In genomic region chr2:54435937-54436735, GRCm38 (mm10) we compare ENCODE assay signal across 8 mouse cellular contexts. TPM values are rescaled to one million over a fixed set of nuclear protein-coding genes. Genes with fewer than 3 reads are reported as not detected.
DNase-seq lines count a peak whose midpoint lies in the region; ATAC-seq lines count a peak whose summit lies in the region.

Galnt13 (plus strand) TSS chr2:54436317.

- no peaks in the 10 kb centered on the region for H3K36me3 ChIP-seq in hindbrain, embryonic 12.5 days
- no peaks in the 10 kb centered on the region for H3K36me3 ChIP-seq in limb, embryonic 10.5 days
- no peaks in the 10 kb centered on the region for H3K36me3 ChIP-seq in midbrain, embryonic 14.5 days (ENCODE audit: control insufficient read depth, insufficient read depth, low read length)

- peak within 1 kb of the TSS; percentile 71 for H3K9ac ChIP-seq in hindbrain, embryonic 12.5 days
- H3K9ac ChIP-seq in midbrain, embryonic 14.5 days (replicated peaks; ENCODE audit: low read length) = peak within 1 kb of the TSS; percentile 69

- no peaks in the 10 kb centered on the region for H3K4me1 ChIP-seq in hindbrain, embryonic 12.5 days
- H3K4me1 ChIP-seq in limb, embryonic 10.5 days = peaks cover 19% of the 10 kb centered on the region
- peaks cover 5% of the 10 kb centered on the region; the same call in 1 of the 2 replicates for H3K4me1 ChIP-seq in midbrain, embryonic 14.5 days (ENCODE audit: control insufficient read depth, insufficient read depth, low read length)

- peak within 1 kb of the TSS; percentile 76 for H3K27ac ChIP-seq in hindbrain, embryonic 12.5 days
- peak within 1 kb of the TSS; percentile 63 for H3K27ac ChIP-seq in limb, embryonic 10.5 days
- H3K27ac ChIP-seq in midbrain, embryonic 14.5 days (replicated peaks; ENCODE audit: low read depth, low read length) = peak within 1 kb of the TSS; percentile 78

- H3K4me2 ChIP-seq in hindbrain, embryonic 12.5 days (replicated peaks) = peak within 1 kb of the TSS; percentile 95
- H3K4me2 ChIP-seq in midbrain, embryonic 14.5 days (ENCODE audit: low read length) = peak within 1 kb of the TSS; percentile 94

- H3K27me3 ChIP-seq in hindbrain, embryonic 12.5 days = peaks cover 21% of the 10 kb centered on the region
- peaks cover 48% of the 10 kb centered on the region for H3K27me3 ChIP-seq in limb, embryonic 10.5 days (ENCODE audit: low read depth, poor library complexity, severe bottlenecking)
- 0 out of 2 replicates have a peak, but pooled peaks cover 4% of the 10 kb centered on the region for H3K27me3 ChIP-seq in midbrain, embryonic 14.5 days (ENCODE audit: control insufficient read depth, insufficient read depth, low read length)

- under 1% methylated on average over 70 of the region's 81 CpGs for WGBS in hindbrain, embryonic 12.5 days
- WGBS in limb, embryonic 10.5 days = under 1% methylated on average over 78 of the region's 81 CpGs
- under 1% methylated on average over 76 of the region's 81 CpGs for WGBS in midbrain, embryonic 14.5 days

- peak within 1 kb of the TSS; percentile 65 for H3K4me3 ChIP-seq in hindbrain, embryonic 12.5 days
- H3K4me3 ChIP-seq in limb, embryonic 10.5 days = peak within 1 kb of the TSS; percentile 65
- peak within 1 kb of the TSS; percentile 71 for H3K4me3 ChIP-seq in midbrain, embryonic 14.5 days (replicated peaks; ENCODE audit: low read depth, low read length)

- ATAC-seq in hindbrain, embryonic 12.5 days (ENCODE audit: low FRiP score) = peak; percentile 94
- ATAC-seq in midbrain, embryonic 14.5 days (ENCODE audit: low FRiP score, low TSS enrichment) = peak; percentile 91
- ATAC-seq in erythroblast, adult 5-6 weeks (replicated peaks; ENCODE audit: low FRiP score, poor library complexity, severe bottlenecking) = no peak

- peak; percentile 16 for DNase-seq in thymus, postnatal 4 days
- no peak for DNase-seq in thymus, postnatal 0 days (ENCODE audit: low spot score)
- peak; percentile 85 for DNase-seq in embryo, embryonic 11 days
- peak; percentile 67 for DNase-seq in limb, embryonic 10.5 days (ENCODE audit: low spot score)
- peak; percentile 88 for DNase-seq in midbrain, embryonic 14.5 days
- DNase-seq in yolk sac, embryonic 10.5 days (ENCODE audit: low spot score) = peak; percentile 26

- H3K9me3 ChIP-seq in hindbrain, embryonic 12.5 days (replicated peaks) = no peaks in the 10 kb centered on the region
- H3K9me3 ChIP-seq in limb, embryonic 10.5 days (replicated peaks) = no peaks in the 10 kb centered on the region
- no peaks in the 10 kb centered on the region for H3K9me3 ChIP-seq in midbrain, embryonic 14.5 days (ENCODE audit: control insufficient read depth, low read length)

RNA-seq across cellular contexts. Expression of gene Galnt13, which starts in this region (rescaled TPM):
- polyA plus RNA-seq in thymus, postnatal 0 days (2015; fragmentation: Nextera tagmentation; extraction: Ambion mirVana) = 0.06 and 0.12 TPM in 2 replicates
- 5.1 and 6.2 TPM in 2 replicates for polyA plus RNA-seq in hindbrain, embryonic 12.5 days (2016; fragmentation: Nextera tagmentation; extraction: Ambion mirVana)
- 0.35 and 0.73 TPM in 2 replicates for polyA plus RNA-seq in limb, embryonic 10.5 days (2016; fragmentation: Nextera tagmentation; extraction: Ambion mirVana)
- 7.0 and 8.4 TPM in 2 replicates for polyA plus RNA-seq in midbrain, embryonic 14.5 days (2014; fragmentation: Nextera tagmentation; extraction: Ambion mirVana)
- total RNA-seq in erythroblast, adult 5-6 weeks (2015; ENCODE audit: low replicate concordance) = not detected in 2 replicates
- not detected in 2 replicates for total RNA-seq in erythroblast, adult 5-6 weeks (2017; ENCODE audit: low replicate concordance)

Comparison
In these comparisons a context has a peak if more than half of its experiments do, and no peak if none do; other contexts are left out.
1. Peak in DNase-seq, H3K4me3 ChIP-seq and H3K27ac ChIP-seq in limb, embryonic 10.5 days; RNA of the gene not detected or under 1 TPM.